ENCODE assay signal across 8 mouse cellular contexts in the genomic region with DNA sequence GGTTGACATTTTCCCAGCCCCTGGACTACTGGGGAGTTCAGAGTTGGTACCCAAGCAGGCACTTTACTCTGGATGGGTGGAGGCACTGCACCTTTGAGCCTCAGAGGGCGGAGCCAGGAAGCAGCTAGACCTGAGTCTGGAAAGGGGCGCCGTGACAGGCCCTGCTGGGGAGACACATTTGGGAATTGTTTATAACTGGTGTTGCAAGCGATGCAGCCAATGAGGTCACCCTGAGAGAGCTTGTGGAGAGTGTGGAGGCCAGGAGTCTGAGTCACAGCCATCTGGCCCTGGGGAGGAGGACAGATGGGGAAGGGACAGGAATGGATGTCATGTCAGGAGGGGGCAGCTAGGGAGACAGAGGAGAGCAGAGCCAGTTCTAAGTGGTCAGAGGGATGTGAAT.
A peak's percentile ranks its signal among the peaks of the same experiment; 100 is the strongest.
DNase-seq lines count a peak whose midpoint lies in the region; ATAC-seq and TF ChIP-seq lines count a peak whose summit lies in the region.

No protein-coding gene starts in this region.

- peaks cover 74% of the 10 kb centered on the region for H3K4me1 ChIP-seq in kidney, adult 2 months (ENCODE audit: control insufficient read depth, insufficient read depth, low read length)
- peaks cover 83% of the 10 kb centered on the region for H3K4me1 ChIP-seq in embryonic facial prominence, embryonic 15.5 days
- peaks cover 43% of the 10 kb centered on the region for H3K4me1 ChIP-seq in lung, postnatal 0 days (ENCODE audit: insufficient read depth, low read depth, low read length)

- ATAC-seq in embryonic facial prominence, embryonic 15.5 days (ENCODE audit: insufficient number of reproducible peaks, low FRiP score, low TSS enrichment, low read depth): no peak; the same call in 1 of the 2 replicates
- ATAC-seq in lung, postnatal 0 days: peak; percentile 80

- no peak overlapping the region for H3K9ac ChIP-seq in embryonic facial prominence, embryonic 15.5 days
- no peak overlapping the region for H3K9ac ChIP-seq in lung, postnatal 0 days (replicated peaks; ENCODE audit: low read depth)

- peak overlapping the region; percentile 74 for H3K27ac ChIP-seq in kidney, adult 2 months (ENCODE audit: insufficient read depth, low read depth, low read length)
- 0 out of 2 replicates have a peak overlapping the region, but pooled peaks have one; percentile 17 for H3K27ac ChIP-seq in embryonic facial prominence, embryonic 15.5 days (replicated peaks)
- H3K27ac ChIP-seq in lung, postnatal 0 days (ENCODE audit: low read length): peak overlapping the region; percentile 27

- no peak for TF ChIP-seq POLR2A in kidney, adult 2 months (IDR thresholded peaks at IDR 0.05; ENCODE audit: low read depth, low read length)

- no peaks in the 10 kb centered on the region for H3K27me3 ChIP-seq in kidney, adult 2 months (replicated peaks; ENCODE audit: control insufficient read depth, insufficient read depth, low read length)
- H3K27me3 ChIP-seq in embryonic facial prominence, embryonic 15.5 days: no peaks in the 10 kb centered on the region
- no peaks in the 10 kb centered on the region for H3K27me3 ChIP-seq in lung, postnatal 0 days (replicated peaks; ENCODE audit: insufficient read depth, low read length)

- no peak overlapping the region for H3K4me2 ChIP-seq in embryonic facial prominence, embryonic 15.5 days (replicated peaks)
- H3K4me2 ChIP-seq in lung, postnatal 0 days (replicated peaks; ENCODE audit: low read depth, low read length): no peak overlapping the region

- no peak for TF ChIP-seq CTCF in kidney, adult 2 months (conservative IDR thresholded peaks at IDR 0.05; ENCODE audit: insufficient read depth, insufficient read length, low read depth, low read length)
- peak; percentile 34 for TF ChIP-seq CTCF in lung, postnatal 0 days (IDR thresholded peaks at IDR 0.05)

- TF ChIP-seq EP300 in lung, postnatal 0 days (IDR thresholded peaks at IDR 0.05): peak; percentile 59; the same call in 1 of the 2 replicates

- WGBS in kidney, adult 2 months: 28% methylated on average over 4 of the region's 4 CpGs
- WGBS in embryonic facial prominence, embryonic 15.5 days: 54% methylated on average over 4 of the region's 4 CpGs
- 25% methylated on average over 4 of the region's 4 CpGs for WGBS in lung, postnatal 0 days

- H3K4me3 ChIP-seq in kidney, adult 2 months (ENCODE audit: insufficient read depth, low read depth, low read length): no peak overlapping the region
- no peak overlapping the region for H3K4me3 ChIP-seq in embryonic facial prominence, embryonic 15.5 days (replicated peaks)
- no peak overlapping the region for H3K4me3 ChIP-seq in lung, postnatal 0 days (ENCODE audit: low read depth, low read length)

- intact Hi-C loops in heart, postnatal 10 days (cut with DNase I): loop anchor here (5.0 kb wide), 1 partner anchor 117 kb away; no protein-coding TSS in a partner anchor

- DNase-seq in kidney, adult 2 months: peak; percentile 69
- DNase-seq in kidney, postnatal 4 days: no peak
- peak; percentile 92 to 96 for DNase-seq in adrenal gland, adult (ENCODE audit: inconsistent age in 2 of 2, low spot score in 1 of 2)
- peak; percentile 81 to 83 for DNase-seq in heart, postnatal 10 days
- DNase-seq in lung, postnatal 0 days (ENCODE audit: low spot score): peak; percentile 94
- peak; percentile 58 to 62 for DNase-seq in thymus, postnatal 10 days (ENCODE audit: low spot score in 2 of 2)
- DNase-seq in spleen, adult 12 weeks (ENCODE audit: low spot score): no peak

- no peaks in the 10 kb centered on the region for H3K9me3 ChIP-seq in embryonic facial prominence, embryonic 15.5 days (replicated peaks)
- no peaks in the 10 kb centered on the region for H3K9me3 ChIP-seq in lung, postnatal 0 days (ENCODE audit: low read length)

- no peaks in the 10 kb centered on the region for H3K36me3 ChIP-seq in kidney, adult 2 months (ENCODE audit: control insufficient read depth, insufficient read depth, low read length)
- H3K36me3 ChIP-seq in embryonic facial prominence, embryonic 15.5 days: 0 out of 2 replicates have a peak, but pooled peaks cover 3% of the 10 kb centered on the region
- H3K36me3 ChIP-seq in lung, postnatal 0 days (ENCODE audit: insufficient read depth, low read length): no peaks in the 10 kb centered on the region

Comparison
In these comparisons a context has a peak if more than half of its experiments do, and no peak if none do; other contexts are left out.
1. DNase-seq: peak in kidney, adult 2 months (single experiment), adrenal gland, adult (2 of 2), heart, postnatal 10 days (2 of 2), lung, postnatal 0 days (single experiment) and thymus, postnatal 10 days (2 of 2); none in kidney, postnatal 4 days (0 of 2) and spleen, adult 12 weeks (single experiment).
2. H3K27ac ChIP-seq: peak in every context shown above with its lines; median percentile 74 in kidney, adult 2 months; 27 in lung, postnatal 0 days; 17 in embryonic facial prominence, embryonic 15.5 days.